Mouse (Mus musculus) B cell, adult 67 days (primary cell): Measurements from ENCODE around the gene Irf3. TPM values are rescaled to one million over a fixed set of nuclear protein-coding genes. Genes with fewer than 3 reads are reported as not detected.

Experiments used
- total RNA-seq, 2 experiments: library from RNA; stranded (reverse); gene quantifications; 4 replicates each; pipeline ENCODE4 v1.2.4; 2023

Gene Irf3
- total RNA-seq, result 100 to 1,000 TPM; 195 TPM

GRCm38 (mm10) chr7:44997231-44997939 is at the start of gene Irf3:
Gene Irf3 (plus strand): TSS chr7:44997648.

DNA sequence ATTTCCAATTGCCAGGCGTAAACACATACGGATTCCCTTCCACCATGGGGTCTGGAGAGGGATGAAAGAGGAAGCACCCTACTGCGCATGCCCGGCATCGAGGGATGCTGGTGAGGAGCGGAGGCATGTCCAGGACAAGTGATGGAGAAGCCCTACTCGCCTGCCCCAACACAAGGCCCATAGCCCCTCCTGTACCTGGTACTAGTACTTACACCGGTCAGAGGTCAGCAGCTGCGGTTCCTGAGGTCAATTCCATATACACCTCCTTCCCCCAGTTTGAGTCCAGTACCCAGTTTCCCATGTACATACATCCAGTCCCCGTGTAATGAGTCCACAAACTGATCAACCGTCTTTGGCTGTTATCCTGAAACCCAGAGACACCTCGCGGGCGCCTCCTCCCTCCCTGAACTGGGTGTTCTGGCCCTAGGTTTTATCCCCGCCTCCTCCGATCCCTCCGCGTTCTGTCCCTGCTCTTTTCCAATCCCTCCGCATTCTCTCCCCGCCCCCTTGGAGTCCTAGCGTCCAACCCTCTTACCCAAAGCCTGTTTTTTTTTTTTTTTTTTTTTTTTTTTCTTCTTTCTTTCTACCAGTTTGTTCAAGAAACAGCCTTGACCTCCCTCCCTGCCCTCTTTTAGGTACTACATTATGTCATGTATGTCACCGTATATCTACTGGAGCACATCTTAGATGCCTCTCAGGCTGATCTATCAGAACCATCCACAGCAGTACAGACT is 22.9 kb upstream of the Irf3 start, which contains the start of gene Cpt1c:
Gene Cpt1c, minus strand, starts transcription at position 469 of the 734 bp plus-strand sequence.

DNA sequence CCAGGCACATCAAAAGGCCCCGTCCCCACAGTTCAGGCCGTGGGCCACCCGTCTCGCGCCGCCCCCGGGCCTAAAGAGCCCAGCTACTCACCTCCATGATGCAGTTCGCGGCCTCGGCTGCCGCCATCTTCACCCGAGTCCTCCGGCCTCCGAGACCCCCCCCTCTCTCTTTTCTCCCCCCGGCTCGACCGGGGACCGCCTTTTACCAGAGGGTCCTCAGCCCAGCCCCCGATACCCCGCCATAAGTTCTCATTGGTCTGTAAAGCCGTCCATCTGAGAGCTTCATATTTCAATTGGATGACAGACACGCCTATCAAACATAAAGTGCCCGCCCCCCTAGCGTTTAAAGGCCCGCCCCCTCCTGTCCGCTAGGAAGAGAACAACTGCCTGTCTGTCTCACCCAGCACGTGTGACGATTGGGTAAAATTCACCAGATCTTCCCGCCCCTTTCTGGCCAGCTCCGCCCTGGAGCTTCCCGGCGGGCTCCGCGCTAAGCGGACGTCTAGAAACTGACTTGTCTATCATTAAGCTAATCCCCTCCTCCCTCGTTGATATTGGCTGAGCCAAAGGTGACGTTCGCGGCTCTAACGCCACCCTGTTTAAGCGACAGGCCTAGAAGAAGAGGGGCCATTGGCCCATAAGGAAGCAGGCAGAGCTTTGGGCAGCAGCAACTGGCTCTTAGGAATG is 11.1 kb upstream of the Irf3 start, which contains the start of gene Prmt1:
Gene Prmt1, minus strand, starts transcription at position 377 of the 687 bp plus-strand sequence.

GRCm38 (mm10) chr7:44998501-44998955 is 1.1 kb downstream of the Irf3 start, which contains the start of gene Bcl2l12:
Gene Bcl2l12 (minus strand): TSS chr7:44998712.

GRCm38 (mm10) chr7:45015957-45016612 is 18.6 kb downstream of the Irf3 start, which contains the start of gene Scaf1:
Gene Scaf1 (minus strand): TSS chr7:45016363.

GRCm38 (mm10) chr7:45017242-45018061 is 20.0 kb downstream of the Irf3 start, which contains the start of gene Rras:
Gene Rras (plus strand): TSS chr7:45017961.

Other genes starting within 250 kb of the Irf3 start
- gene Vrk3, start 249.2 kb upstream of the Irf3 start, total RNA-seq, result 10 to 100 TPM; 80.8 to 85.9 TPM
- gene Zfp473, start 246.6 kb upstream of the Irf3 start, total RNA-seq, result 1 to 10 TPM; 2.1 to 2.6 TPM
- 10 to 100 TPM; 53.1 to 61.7 TPM for gene Nup62, start 181.6 kb upstream of the Irf3 start, total RNA-seq
- 100 to 1,000 TPM; 155 to 234 TPM for gene Il4i1, start 181.3 kb upstream of the Irf3 start, total RNA-seq
- gene Atf5, start 181.0 kb upstream of the Irf3 start, total RNA-seq, result 1 to 10 TPM; 3.8 to 4.1 TPM
- 10 to 100 TPM; 47.4 to 54.3 TPM for gene Akt1s1, start 148.7 kb upstream of the Irf3 start, total RNA-seq
- 100 to 1,000 TPM; 116 to 132 TPM for gene Tbc1d17, start 148.6 kb upstream of the Irf3 start, total RNA-seq
- gene Pnkp, start 140.5 kb upstream of the Irf3 start, total RNA-seq, result 10 to 100 TPM; 75.0 to 80.9 TPM
- 10 to 100 TPM; 14.0 to 23.5 TPM for gene Ptov1, start 127.9 kb upstream of the Irf3 start, total RNA-seq
- gene Med25, start 104.9 kb upstream of the Irf3 start, total RNA-seq, result 10 to 100 TPM; 67.9 to 78.3 TPM
- gene Fuz, start 101.6 kb upstream of the Irf3 start, total RNA-seq, result 10 to 100 TPM; 31.4 to 50.1 TPM
- gene Ap2a1, start 68.2 kb upstream of the Irf3 start, total RNA-seq, result 100 to 1,000 TPM in 1 of 2 experiments, 10 to 100 TPM in 1; 92.5 to 101 TPM
- gene Tsks, start 54.4 kb upstream of the Irf3 start, total RNA-seq, result not detected
- gene Cpt1c, start 22.8 kb upstream of the Irf3 start, total RNA-seq, result not detected
- gene Prmt1, start 11.1 kb upstream of the Irf3 start, total RNA-seq, result 100 to 1,000 TPM; 154 to 155 TPM
- 10 to 100 TPM; 35.3 to 36.9 TPM for gene Bcl2l12, start 1.1 kb downstream of the Irf3 start, total RNA-seq
- 100 to 1,000 TPM; 100 to 104 TPM for gene Scaf1, start 18.7 kb downstream of the Irf3 start, total RNA-seq
- gene Rras, start 20.3 kb downstream of the Irf3 start, total RNA-seq, result 10 to 100 TPM; 20.1 to 20.2 TPM
- gene Prr12, start 55.2 kb downstream of the Irf3 start, total RNA-seq, result 10 to 100 TPM; 77.6 to 78.0 TPM
- gene Nosip, start 64.8 kb downstream of the Irf3 start, total RNA-seq, result 10 to 100 TPM; 65.6 to 78.2 TPM
- 1 to 10 TPM; 2.9 to 3.9 TPM for gene Prrg2, start 65.0 kb downstream of the Irf3 start, total RNA-seq
- gene Rcn3, start 94.6 kb downstream of the Irf3 start, total RNA-seq, result 1 to 10 TPM; 3.6 to 6.8 TPM
- 10 to 100 TPM; 29.9 to 39.6 TPM for gene Fcgrt, start 106.2 kb downstream of the Irf3 start, total RNA-seq
- 1,000 to 10,000 TPM; 2,440 to 2,508 TPM for gene Rps11, start 126.8 kb downstream of the Irf3 start, total RNA-seq
- 1,000 to 10,000 TPM; 4,339 to 4,395 TPM for gene Rpl13a, start 131.1 kb downstream of the Irf3 start, total RNA-seq
- not detected for gene Gm45713, start 138.6 kb downstream of the Irf3 start, total RNA-seq
- 10 to 100 TPM; 77.8 to 83.8 TPM for gene Flt3l, start 138.8 kb downstream of the Irf3 start, total RNA-seq
- gene Pih1d1, start 156.7 kb downstream of the Irf3 start, total RNA-seq, result 10 to 100 TPM; 40.5 to 51.7 TPM
- 100 to 1,000 TPM; 128 to 137 TPM for gene Aldh16a1, start 156.9 kb downstream of the Irf3 start, total RNA-seq
- not detected for gene Slc17a7, start 166.3 kb downstream of the Irf3 start, total RNA-seq
- gene Gfy, start 181.9 kb downstream of the Irf3 start, total RNA-seq, result not detected
- gene Pth2, start 183.3 kb downstream of the Irf3 start, total RNA-seq, result not detected
- gene Ccdc155, start 207.2 kb downstream of the Irf3 start, total RNA-seq, result 1 to 10 TPM in 1 of 2 experiments, under 1 TPM in 1; 0.46 to 1.1 TPM
- gene Dkkl1, start 214.5 kb downstream of the Irf3 start, total RNA-seq, result 1 to 10 TPM in 1 of 2 experiments, under 1 TPM in 1; 0.83 to 2.3 TPM
- not detected for gene Tead2, start 218.1 kb downstream of the Irf3 start, total RNA-seq
- gene Cd37, start 241.5 kb downstream of the Irf3 start, total RNA-seq, result 1,000 to 10,000 TPM; 1,836 to 1,886 TPM
- not detected for gene Slc6a16, start 243.4 kb downstream of the Irf3 start, total RNA-seq